Mouse (Mus musculus) CH12.LX (cell line): ENCODE data around the gene Foxa1. TPM values are rescaled to one million over a fixed set of nuclear protein-coding genes. Genes with fewer than 3 reads are reported as not detected.

Experiments
- DNase-seq: peaks from one replicate; pipeline ENCODE4 v3.0.0-alpha.2; 2013; ENCODE audit errors: extremely low read depth
- H3K27ac ChIP-seq: 2 replicates; pipeline ENCODE4 v1.5.1; 2012; ENCODE audit warnings: low read depth, mild to moderate bottlenecking, control low read depth, moderate library complexity; ENCODE audit not compliant: insufficient read depth
- H3K27me3 ChIP-seq: replicated peaks from 2 replicates; pipeline ENCODE3; 2012; ENCODE audit warnings: inconsistent platforms
- H3K36me3 ChIP-seq, 2 experiments: replicated peaks in 1 of 2; 2 replicates each; pipeline versions ENCODE3 to v1.6.1; 2012; ENCODE audit warnings: inconsistent platforms in 1 of 2, low read length in 1 of 2, mild to moderate bottlenecking in 1 of 2, mixed read lengths in 1 of 2, moderate library complexity in 1 of 2; ENCODE audit not compliant: control insufficient read depth in 1 of 2, insufficient read depth in 1 of 2
- H3K4me1 ChIP-seq, 2 experiments: 2 replicates each; pipeline ENCODE4 v1.6.1; 2012; ENCODE audit warnings: inconsistent platforms in 1 of 2, moderate library complexity in 1 of 2; ENCODE audit not compliant: insufficient read depth in 2 of 2, control insufficient read depth in 1 of 2
- H3K4me2 ChIP-seq: 2 replicates; pipeline ENCODE4 v1.6.1; 2012; ENCODE audit warnings: low read depth, mild to moderate bottlenecking, control low read depth; ENCODE audit not compliant: poor library complexity, insufficient read depth, severe bottlenecking
- H3K4me3 ChIP-seq, 3 experiments: fragments of 150-350 bp in 1 of 3; sonication (generic) in 1 of 3; replicated peaks in 1 of 3; 2 replicates each; pipeline versions ENCODE3 to v1.5.1; 2011 to 2012; ENCODE audit warnings: low read depth in 2 of 3, low read length in 2 of 3, mild to moderate bottlenecking in 2 of 3, moderate library complexity in 2 of 3, control low read depth in 1 of 3, improper control_type of control experiment in 1 of 3, inconsistent platforms in 1 of 3, mixed read lengths in 1 of 3; ENCODE audit not compliant: poor library complexity in 1 of 3
- H3K79me2 ChIP-seq: replicated peaks from 2 replicates; pipeline ENCODE4 v1.6.1; 2012; ENCODE audit warnings: mild to moderate bottlenecking, moderate library complexity; ENCODE audit not compliant: control insufficient read depth, poor library complexity, insufficient read depth, severe bottlenecking; ENCODE audit errors: extremely low read depth
- H3K9ac ChIP-seq: 2 replicates; pipeline ENCODE4 v1.6.1; 2012; ENCODE audit warnings: low read depth, mild to moderate bottlenecking, control low read depth, moderate library complexity; ENCODE audit not compliant: insufficient read depth
- H3K9me3 ChIP-seq: replicated peaks from 2 replicates; pipeline ENCODE3; 2012; ENCODE audit warnings: low read length, inconsistent platforms, mixed read lengths
- BHLHE40 ChIP-seq: IDR thresholded peaks from 2 replicates; pipeline ENCODE4 v1.6.1; 2011; ENCODE audit warnings: mild to moderate bottlenecking, low read depth, low read length, improper control_type of control experiment
- CHD1 ChIP-seq: IDR thresholded peaks from 2 replicates; pipeline ENCODE4 v1.6.1; 2012; ENCODE audit warnings: low read depth, low read length, improper control_type of control experiment, inconsistent platforms
- ELF1 ChIP-seq: IDR thresholded peaks from 2 replicates; pipeline ENCODE4 v1.6.1; 2014; ENCODE audit warnings: low read depth, mild to moderate bottlenecking, inconsistent platforms, low read length, improper control_type of control experiment
- HCFC1 ChIP-seq: IDR thresholded peaks from 2 replicates; pipeline ENCODE4 v1.6.1; 2012; ENCODE audit warnings: low read depth, mild to moderate bottlenecking, inconsistent platforms, low read length, improper control_type of control experiment
- MAZ ChIP-seq: IDR thresholded peaks from 2 replicates; pipeline ENCODE4 v1.6.1; 2012; ENCODE audit warnings: low read depth, mild to moderate bottlenecking, inconsistent platforms, low read length, improper control_type of control experiment, moderate library complexity
- NELFE ChIP-seq: IDR thresholded peaks from 2 replicates; pipeline ENCODE4 v1.6.1; 2011; ENCODE audit warnings: low read depth, low read length, improper control_type of control experiment
- NRF1 ChIP-seq: IDR thresholded peaks from 2 replicates; pipeline ENCODE4 v1.6.1; 2014; ENCODE audit warnings: low read depth, mild to moderate bottlenecking, inconsistent platforms, low read length, improper control_type of control experiment, moderate library complexity
- PAX5 ChIP-seq: IDR thresholded peaks from 2 replicates; pipeline ENCODE4 v1.6.1; 2012; ENCODE audit warnings: low read length, inconsistent platforms, mixed read lengths
- RCOR1 ChIP-seq: conservative IDR thresholded peaks from 2 replicates; pipeline ENCODE4 v1.6.1; 2012; ENCODE audit warnings: low read depth, mild to moderate bottlenecking, inconsistent platforms, low read length, improper control_type of control experiment
- SIN3A ChIP-seq: IDR thresholded peaks from 2 replicates; pipeline ENCODE4 v1.6.1; 2012; ENCODE audit warnings: low read length, improper control_type of control experiment, inconsistent platforms
- USF2 ChIP-seq: conservative IDR thresholded peaks from 2 replicates; pipeline ENCODE4 v1.6.1; 2011; ENCODE audit warnings: low read depth, low read length, improper control_type of control experiment
- ZC3H11A ChIP-seq: IDR thresholded peaks from 2 replicates; pipeline ENCODE4 v1.6.1; 2012; ENCODE audit warnings: low read depth, mild to moderate bottlenecking, inconsistent platforms, low read length, improper control_type of control experiment
- ZMIZ1 ChIP-seq: IDR thresholded peaks from 2 replicates; pipeline ENCODE4 v1.6.1; 2012; ENCODE audit warnings: low read depth, mild to moderate bottlenecking, inconsistent platforms, low read length, improper control_type of control experiment
- dilution Hi-C: fragments of 300-500 bp; cut with MboI; formaldehyde crosslinking; loops from 2 replicates; pipeline ENCODE4 v1.14.3; 2020; ENCODE audit warnings: low sequenced_read_pairs; ENCODE audit not compliant: extremely low pct_unique_long_range_greater_than_20kb, extremely low pct_ligation_motif_present
- in situ Hi-C: fragments of 300-500 bp; cut with MboI; formaldehyde crosslinking; loops from 3 replicates; pipeline ENCODE4 v1.14.3; 2019; ENCODE audit warnings: low sequenced_read_pairs, low pct_ligation_motif_present, low pct_unique_long_range_greater_than_20kb, mixed read lengths
- polyA plus RNA-seq: library from polyadenylated mRNA; unstranded; fragments of >175 nt; gene quantifications from 2 replicates; pipeline ENCODE4 v1.2.1, GENCODE M21; 2012; ENCODE audit warnings: low read depth; ENCODE audit not compliant: insufficient read length
- total RNA-seq, 2 experiments: library from RNA; depleted of rRNA; stranded (reverse); fragments of 300-350 nt in 1 of 2; fragments of >200 nt in 1 of 2; gene quantifications; 2 replicates each; pipeline ENCODE4 v1.2.3; 2012 to 2014

Foxa1 gene
- total and polyA plus RNA-seq, 3 experiments: not detected

GRCm38 (mm10) chr12:57542746-57543626 is 3.7 kb downstream of the Foxa1 start:
- H3K9me3 ChIP-seq: peaks cover 22% of the 10 kb centered on the region
- dilution Hi-C loops (no loop called here), in situ Hi-C loops (no loop called here)
- no peak overlapping the region for H3K4me3 ChIP-seq
- no peaks in the 10 kb centered on the region for H3K27me3 ChIP-seq
- H3K4me2 ChIP-seq: no peak overlapping the region
- no peaks in the 10 kb centered on the region for H3K36me3 ChIP-seq
- no peak for DNase-seq
- H3K9ac ChIP-seq: no peak overlapping the region
- TF ChIP-seq BHLHE40 (no peak), ELF1 (no peak), ZC3H11A (no peak), MAZ (no peak), NRF1 (no peak)
- no peaks in the 10 kb centered on the region for H3K79me2 ChIP-seq
- H3K4me1 ChIP-seq: no peaks in the 10 kb centered on the region
- no peak overlapping the region for H3K27ac ChIP-seq

- dilution Hi-C loops: no loop called here
- peaks cover 22% of the 10 kb centered on the region for H3K9me3 ChIP-seq
- H3K27me3 ChIP-seq: no peaks in the 10 kb centered on the region
- TF ChIP-seq SIN3A (no peak), PAX5 (no peak), NELFE (no peak), HCFC1 (no peak), USF2 (no peak), ZMIZ1 (no peak), RCOR1 (no peak), CHD1 (no peak)
- H3K36me3 ChIP-seq: no peaks in the 10 kb centered on the region
- H3K9ac ChIP-seq: no peak overlapping the region
- no peak for DNase-seq
- no peak overlapping the region for H3K27ac ChIP-seq
- H3K79me2 ChIP-seq: no peaks in the 10 kb centered on the region
- no peak overlapping the region for H3K4me3 ChIP-seq
- in situ Hi-C loops: no loop called here
- H3K4me1 ChIP-seq: no peaks in the 10 kb centered on the region
- H3K4me2 ChIP-seq: no peak overlapping the region
These were observed 4.6 kb downstream of the Foxa1 start for GRCm38 (mm10) chr12:57541931-57542745.
